Mouse (Mus musculus) C3H10T1/2 (cell line): ENCODE results near the gene Pex19. TPM values are rescaled to one million over a fixed set of nuclear protein-coding genes. Genes with fewer than 3 reads are reported as not detected.

ENCODE experiments used
- polyA plus RNA-seq, 2 experiments: library from polyadenylated mRNA; unstranded; fragments of >200 nt; fragmentation: generic; extraction: Trizol; gene quantifications; one replicate each; pipeline ENCODE4 v1.2.1; 2012; ENCODE audit warnings: missing spikeins in 2 of 2

Pex19 gene
- 10 to 100 TPM; 22.3 to 50.0 TPM for polyA plus RNA-seq

DNA sequence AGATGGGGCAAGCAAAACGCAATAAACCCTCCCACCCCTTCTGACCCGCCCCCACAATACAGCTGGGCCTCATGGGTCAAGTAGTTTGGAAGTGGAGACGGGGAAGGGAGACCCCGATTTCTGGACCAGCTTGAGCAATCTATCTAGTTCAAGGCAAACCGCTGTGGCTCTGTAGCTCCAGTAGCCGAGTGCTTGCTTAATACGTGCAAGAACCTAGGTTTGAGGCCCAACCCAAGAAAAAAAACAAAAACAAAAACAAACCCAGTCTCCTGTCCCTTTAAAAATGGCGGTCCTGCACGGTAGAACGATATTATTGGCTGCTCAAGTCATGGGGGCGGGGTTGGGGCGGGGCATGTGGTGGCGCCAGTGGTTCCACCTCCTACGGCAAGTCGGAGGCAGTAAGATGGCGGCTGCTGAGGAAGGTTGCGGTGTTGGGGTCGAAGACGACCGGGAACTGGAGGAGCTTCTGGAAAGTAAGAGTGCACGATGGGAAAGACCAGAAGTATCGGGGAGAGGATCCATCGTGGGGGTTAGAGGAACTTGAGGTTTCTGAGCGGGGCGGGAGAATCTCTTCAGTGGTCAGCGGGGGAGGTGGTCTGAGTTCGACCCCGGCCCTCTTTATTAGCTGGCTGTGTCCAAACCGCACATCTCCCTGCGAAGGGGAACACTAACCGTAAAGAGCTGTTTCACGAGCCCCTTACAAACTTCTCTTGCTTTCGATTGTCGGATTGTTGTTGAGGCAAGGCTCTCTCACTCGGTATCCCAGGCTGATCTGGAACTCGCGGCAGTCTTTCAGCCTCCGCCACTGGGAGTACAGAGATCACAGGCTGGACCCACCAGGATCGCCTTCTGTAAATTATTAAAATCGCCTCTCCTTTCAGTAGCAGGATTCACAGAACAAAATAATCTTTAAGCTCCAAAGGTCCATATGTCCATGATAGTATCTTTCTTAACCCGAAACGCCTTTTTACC lies at the start of gene Pex19:
Pex19 (plus strand) TSS at position 380 of the 972 bp plus-strand sequence.

DNA sequence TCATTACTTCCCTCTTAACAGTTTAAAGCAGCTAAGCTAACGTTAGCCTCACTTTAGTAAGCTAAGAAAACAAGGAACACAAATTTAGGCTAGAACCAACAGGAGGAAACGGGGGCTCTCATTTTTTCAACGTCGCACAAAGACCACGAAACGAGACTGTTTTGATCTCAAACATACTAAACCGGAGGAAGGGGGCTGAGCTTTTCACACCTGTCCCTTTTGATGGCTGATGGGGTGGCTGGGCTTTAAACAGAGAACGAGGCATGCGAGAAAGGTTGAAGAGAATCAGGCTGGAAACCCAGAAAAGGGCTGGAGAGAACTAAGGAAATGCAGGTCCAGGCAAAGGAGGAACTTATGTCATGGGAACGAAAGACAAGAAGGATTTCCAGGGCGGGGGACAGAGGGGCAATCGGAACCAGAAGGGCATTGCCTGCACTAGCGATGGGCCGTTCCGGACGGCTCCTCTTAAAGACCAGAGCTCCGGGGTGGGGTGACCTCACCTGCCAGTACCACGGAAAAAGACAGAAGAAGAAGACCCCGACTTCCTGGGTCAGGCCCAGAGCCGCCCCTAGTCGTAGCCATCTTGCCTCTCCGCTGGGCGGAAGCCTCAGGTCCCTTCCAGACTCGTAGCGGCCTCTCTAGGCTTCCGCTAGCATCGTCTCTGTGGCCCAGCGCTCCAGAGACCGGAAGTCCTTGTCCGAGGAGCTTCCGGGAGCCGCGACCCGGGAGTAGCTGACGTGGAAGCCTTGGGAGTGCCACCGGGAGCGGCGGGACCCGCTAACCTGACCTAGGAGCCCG lies 44.3 kb upstream of the Pex19 start, which contains the start of the genes Copa and Ncstn:
Copa (plus strand) TSS at position 429 of the 798 bp plus-strand sequence.
Ncstn (minus strand) TSS at position 695 of the 798 bp plus-strand sequence.

DNA sequence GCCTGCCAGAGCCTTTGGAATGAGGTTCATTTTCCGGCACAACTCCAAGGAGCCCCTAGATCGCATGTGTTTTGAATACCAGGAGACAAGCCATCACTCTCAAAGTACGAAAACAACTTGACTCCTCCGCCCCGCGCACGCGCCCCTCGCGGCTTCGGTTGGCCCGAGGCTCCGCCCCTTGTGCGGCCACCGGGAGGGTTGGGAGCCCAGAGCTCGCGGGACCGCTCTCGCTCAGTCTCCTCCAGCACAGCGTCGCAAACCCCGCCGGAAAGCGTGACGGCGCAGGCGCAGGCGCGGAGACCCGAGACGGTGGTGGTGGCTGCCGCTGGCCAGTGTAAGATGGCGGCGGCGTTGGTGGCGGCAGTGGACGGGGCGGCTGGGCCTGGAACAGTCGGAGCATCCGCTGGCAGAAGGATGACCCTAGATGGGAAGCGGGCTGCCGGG lies 21.3 kb downstream of the Pex19 start, which contains the start of gene Dcaf8:
Dcaf8 (plus strand) TSS at position 250 of the 444 bp plus-strand sequence.

Other genes starting within 250 kb of the Pex19 start
- gene Gm10521, start 231.1 kb upstream of the Pex19 start, polyA plus RNA-seq: not detected
- under 1 TPM in 1 of 2 experiments, not detected in 1; under 0.01 TPM for gene Slamf6, start 209.2 kb upstream of the Pex19 start, polyA plus RNA-seq
- 1 to 10 TPM; 1.4 to 5.0 TPM for gene Vangl2, start 98.3 kb upstream of the Pex19 start, polyA plus RNA-seq
- gene Nhlh1, start 69.2 kb upstream of the Pex19 start, polyA plus RNA-seq: not detected
- gene Copa, start 44.2 kb upstream of the Pex19 start, polyA plus RNA-seq: 100 to 1,000 TPM in 1 of 2 experiments, 10 to 100 TPM in 1; 49.1 to 154 TPM
- 10 to 100 TPM in 1 of 2 experiments, 1 to 10 TPM in 1; 9.3 to 52.9 TPM for gene Ncstn, start 44.0 kb upstream of the Pex19 start, polyA plus RNA-seq
- 10 to 100 TPM in 1 of 2 experiments, 1 to 10 TPM in 1; 8.8 to 50.5 TPM for gene Dcaf8, start 21.3 kb downstream of the Pex19 start, polyA plus RNA-seq
- gene Pea15a, start 80.0 kb downstream of the Pex19 start, polyA plus RNA-seq: 10 to 100 TPM; 38.3 to 71.0 TPM
- under 1 TPM; 0.02 to 0.40 TPM for gene Casq1, start 93.1 kb downstream of the Pex19 start, polyA plus RNA-seq
- not detected for gene Atp1a4, start 131.7 kb downstream of the Pex19 start, polyA plus RNA-seq
- gene Igsf8, start 134.9 kb downstream of the Pex19 start, polyA plus RNA-seq: 10 to 100 TPM; 24.5 to 59.9 TPM
- under 1 TPM in 1 of 2 experiments, not detected in 1; 0.02 TPM for gene Atp1a2, start 171.3 kb downstream of the Pex19 start, polyA plus RNA-seq
- under 1 TPM; under 0.01 to 0.19 TPM for gene Kcnj9, start 202.6 kb downstream of the Pex19 start, polyA plus RNA-seq
- gene Kcnj10, start 214.5 kb downstream of the Pex19 start, polyA plus RNA-seq: under 1 TPM in 1 of 2 experiments, not detected in 1; 0.01 TPM
- gene Pigm, start 249.8 kb downstream of the Pex19 start, polyA plus RNA-seq: 1 to 10 TPM in 1 of 2 experiments, under 1 TPM in 1; 0.43 to 1.8 TPM